Mouse (Mus musculus) thymus, adult 2 months (tissue): Measurements from ENCODE around the gene Pnma5. TPM values are rescaled to one million over a fixed set of nuclear protein-coding genes. Genes with fewer than 3 reads are reported as not detected.

Source experiments
- DNase-seq: peaks from one replicate; pipeline ENCODE4 v3.0.0; 2021
- H3K27ac ChIP-seq: fragments of 200-500 bp; 2 replicates; pipeline ENCODE4 v1.5.1; 2012; ENCODE audit warnings: low read length, control low read depth; ENCODE audit not compliant: control insufficient read depth, insufficient read depth
- H3K27me3 ChIP-seq: fragments of 200-500 bp; 2 replicates; pipeline ENCODE4 v1.6.1; 2012; ENCODE audit warnings: mild to moderate bottlenecking, low read length, moderate library complexity, mixed read lengths; ENCODE audit not compliant: control insufficient read depth, insufficient read depth
- H3K36me3 ChIP-seq: fragments of 200-500 bp; 2 replicates; pipeline ENCODE4 v1.6.1; 2012; ENCODE audit warnings: mild to moderate bottlenecking, low read length, moderate library complexity; ENCODE audit not compliant: control insufficient read depth, insufficient read depth
- H3K4me1 ChIP-seq: fragments of 200-500 bp; replicated peaks from 2 replicates; pipeline ENCODE4 v1.6.1; 2012; ENCODE audit warnings: low read length; ENCODE audit not compliant: control insufficient read depth, insufficient read depth
- H3K4me3 ChIP-seq: fragments of 200-500 bp; 2 replicates; pipeline ENCODE4 v1.5.1; 2012; ENCODE audit warnings: mild to moderate bottlenecking, low read length, control low read depth, moderate library complexity; ENCODE audit not compliant: control insufficient read depth, insufficient read depth
- CTCF ChIP-seq: fragments of 200-500 bp; IDR thresholded peaks from 2 replicates; pipeline ENCODE4 v1.5.1; 2012; ENCODE audit warnings: mild to moderate bottlenecking, control low read depth, low read length, moderate library complexity, borderline replicate concordance; ENCODE audit not compliant: control insufficient read depth, poor library complexity, insufficient read depth; ENCODE audit errors: extremely low read depth
- POLR2A ChIP-seq: fragments of 200-500 bp; IDR thresholded peaks from 2 replicates; pipeline ENCODE4 v1.6.1; 2012; ENCODE audit warnings: mild to moderate bottlenecking, low read length, control low read depth, moderate library complexity; ENCODE audit not compliant: control insufficient read depth, poor library complexity, insufficient read depth; ENCODE audit errors: extremely low read depth
- WGBS: fragments of 180-500 bp; shearing (Covaris S2); methylation state at CpG from one replicate; pipeline ENCODE4 v1.1.7; 2018; 5-methylcytosine and 5-hydroxymethylcytosine counted together
- polyA plus RNA-seq: library from polyadenylated mRNA; depleted of rRNA; stranded (reverse); fragments of >200 nt; gene quantifications from 2 replicates; pipeline ENCODE4 v1.2.3, GENCODE M21; 2012

Gene Pnma5
- polyA plus RNA-seq, 1 experiment: not detected

DNA sequence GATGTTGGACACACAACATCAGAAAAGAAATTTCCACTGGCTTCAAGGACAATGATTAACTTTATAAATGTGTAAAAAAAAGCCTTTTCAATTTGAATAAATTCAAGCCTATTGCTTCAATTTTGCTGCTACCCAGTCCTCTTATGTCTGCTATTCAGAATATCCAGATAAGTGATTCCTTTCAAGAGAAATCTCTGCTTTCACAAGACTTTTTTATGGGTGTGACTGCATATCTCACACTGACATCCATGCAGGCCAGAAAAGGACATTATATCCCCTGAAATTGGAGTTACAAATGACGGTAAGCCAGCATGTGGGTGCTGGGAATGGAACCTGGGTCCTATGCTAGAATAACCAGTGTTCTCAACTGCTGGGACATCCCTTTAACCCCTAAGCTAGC is 24.6 kb upstream of the Pnma5 start:
- no peak for DNase-seq
- Histone ChIP-seq H3K27me3 (no peaks in the 10 kb centered on the region), H3K4me1 (no peaks in the 10 kb centered on the region), H3K27ac (no peak overlapping the region), H3K4me3 (no peak overlapping the region), H3K36me3 (no peaks in the 10 kb centered on the region)
- 100% methylated on average over 1 of the region's 1 CpGs for WGBS
- TF ChIP-seq POLR2A (no peak), CTCF (no peak)

DNA sequence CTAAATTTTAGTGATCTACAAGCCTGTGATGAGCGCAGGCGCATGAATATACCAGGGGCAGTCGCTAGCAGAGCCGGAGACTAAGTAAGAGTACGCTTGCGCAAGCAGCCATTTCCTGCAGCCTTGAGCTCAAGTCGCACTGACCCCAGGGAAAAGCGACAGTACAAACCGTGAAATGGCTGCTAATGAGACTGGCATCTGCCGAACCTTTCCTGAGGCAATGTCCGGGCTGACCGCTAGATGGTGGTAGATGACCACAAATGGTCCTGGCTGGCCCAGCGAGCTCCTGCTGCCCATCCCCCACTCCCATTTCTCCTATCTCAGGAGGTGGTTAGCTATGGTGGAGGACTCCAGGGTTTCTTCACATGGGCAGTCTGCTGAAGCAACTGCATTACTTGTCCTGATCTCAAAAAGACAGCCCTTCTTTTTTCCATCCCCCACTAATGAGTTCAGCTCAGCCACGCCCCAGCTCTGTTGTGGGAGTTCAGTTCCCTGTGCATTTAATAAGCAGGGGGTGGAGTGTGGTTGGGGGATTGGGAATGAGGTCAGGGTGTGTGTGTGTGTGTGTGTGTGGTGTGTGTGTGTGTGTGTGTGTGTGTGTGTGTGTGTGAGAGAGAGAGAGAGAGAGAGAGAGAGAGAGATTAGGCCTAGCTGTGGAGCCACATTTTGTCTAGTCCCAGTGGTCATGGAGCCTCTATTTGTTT is 17.1 kb upstream of the Pnma5 start:
- Histone ChIP-seq H3K27me3 (no peaks in the 10 kb centered on the region), H3K27ac (no peak overlapping the region), H3K36me3 (no peaks in the 10 kb centered on the region), H3K4me3 (no peak overlapping the region), H3K4me1 (no peaks in the 10 kb centered on the region)
- DNase-seq: peak; percentile 86
- TF ChIP-seq POLR2A (no peak), CTCF (peak; percentile 74; the same call in 1 of the 2 replicates)
- WGBS: 10% methylated on average over 14 of the region's 14 CpGs

- no peak for DNase-seq
- WGBS: 95% methylated on average over 12 of the region's 12 CpGs
- H3K27ac ChIP-seq: no peak overlapping the region
- no peaks in the 10 kb centered on the region for H3K27me3 ChIP-seq
- no peaks in the 10 kb centered on the region for H3K36me3 ChIP-seq
- H3K4me1 ChIP-seq: no peaks in the 10 kb centered on the region
- no peak for TF ChIP-seq CTCF
- TF ChIP-seq POLR2A: no peak
- no peak overlapping the region for H3K4me3 ChIP-seq
These were observed 2.8 kb upstream of the Pnma5 start for GRCm38 (mm10) chrX:73039666-73040065.

DNA sequence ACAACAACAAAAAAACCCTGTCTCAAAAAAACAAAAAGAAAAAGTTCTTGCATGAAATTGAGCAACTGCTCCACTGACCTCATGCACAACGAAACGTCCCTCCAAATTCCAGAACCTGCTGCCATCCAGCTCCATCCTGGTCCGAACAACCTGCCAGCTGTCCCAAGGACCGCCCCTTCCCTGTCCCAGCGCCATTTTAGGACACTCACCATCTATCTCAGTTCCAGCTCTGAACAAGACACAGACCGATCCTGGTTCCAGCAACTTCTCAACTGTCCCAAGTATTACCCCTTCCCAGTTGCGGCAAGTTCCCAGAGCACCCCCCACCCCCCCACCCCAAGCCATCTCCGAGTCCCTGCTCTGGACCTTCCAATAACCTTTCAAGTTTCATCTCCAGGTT is 1.9 kb upstream of the Pnma5 start:
- TF ChIP-seq POLR2A (no peak), CTCF (no peak)
- no peaks in the 10 kb centered on the region for H3K27me3 ChIP-seq
- DNase-seq: no peak
- 91% methylated on average over 8 of the region's 8 CpGs for WGBS
- no peaks in the 10 kb centered on the region for H3K36me3 ChIP-seq
- H3K4me1 ChIP-seq: no peaks in the 10 kb centered on the region
- H3K27ac ChIP-seq: no peak overlapping the region
- no peak overlapping the region for H3K4me3 ChIP-seq

GRCm38 (mm10) chrX:73012846-73013245 is 24.1 kb downstream of the Pnma5 start:
- no peak overlapping the region for H3K27ac ChIP-seq
- no peaks in the 10 kb centered on the region for H3K36me3 ChIP-seq
- TF ChIP-seq POLR2A (no peak), CTCF (no peak)
- H3K4me1 ChIP-seq: no peaks in the 10 kb centered on the region
- no peaks in the 10 kb centered on the region for H3K27me3 ChIP-seq
- no peak overlapping the region for H3K4me3 ChIP-seq
- WGBS: 92% methylated on average over 4 of the region's 4 CpGs
- DNase-seq: no peak

GRCm38 (mm10) chrX:73007597-73008479 is 29.1 kb downstream of the Pnma5 start:
- WGBS: under 1% methylated on average over 25 of the region's 27 CpGs
- Histone ChIP-seq H3K4me3 (peak overlapping the region; percentile 30; the same call in 1 of the 2 replicates), H3K4me1 (no peaks in the 10 kb centered on the region), H3K27ac (peak overlapping the region; percentile 78), H3K36me3 (no peaks in the 10 kb centered on the region), H3K27me3 (no peaks in the 10 kb centered on the region)
- DNase-seq: peak; percentile 91
- TF ChIP-seq CTCF (peak; percentile 84), POLR2A (no peak)

DNA sequence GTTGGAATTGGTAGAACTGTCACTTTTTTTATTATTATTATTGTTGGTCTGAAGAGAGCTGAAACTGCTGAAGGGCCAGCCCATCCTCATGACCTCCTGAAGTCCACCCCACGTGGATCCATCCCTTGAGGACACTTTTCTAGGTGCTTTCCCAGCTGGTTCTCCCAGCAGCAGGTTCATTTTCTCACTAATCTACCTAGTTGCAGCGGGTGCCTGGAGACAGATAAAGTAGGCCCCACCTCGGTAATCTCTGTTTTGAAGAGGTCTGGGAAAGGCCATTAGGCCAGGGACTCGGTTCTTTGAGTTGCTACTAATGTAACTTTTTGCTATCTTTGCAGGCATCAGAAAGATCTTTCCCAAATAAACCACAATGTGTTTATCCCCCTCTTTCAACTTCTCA is 31.2 kb downstream of the Pnma5 start:
- 90% methylated on average over 4 of the region's 4 CpGs for WGBS

More for the DNA sequence above, 31.2 kb downstream of the Pnma5 start:
- no peaks in the 10 kb centered on the region for H3K4me1 ChIP-seq
- H3K27ac ChIP-seq: no peak overlapping the region
- no peak for TF ChIP-seq CTCF
- no peak for TF ChIP-seq POLR2A
- DNase-seq: no peak
- no peaks in the 10 kb centered on the region for H3K36me3 ChIP-seq
- H3K27me3 ChIP-seq: no peaks in the 10 kb centered on the region
- H3K4me3 ChIP-seq: no peak overlapping the region
